Comparison of ENCODE assay signal across 8 mouse cellular contexts in the genomic region with DNA sequence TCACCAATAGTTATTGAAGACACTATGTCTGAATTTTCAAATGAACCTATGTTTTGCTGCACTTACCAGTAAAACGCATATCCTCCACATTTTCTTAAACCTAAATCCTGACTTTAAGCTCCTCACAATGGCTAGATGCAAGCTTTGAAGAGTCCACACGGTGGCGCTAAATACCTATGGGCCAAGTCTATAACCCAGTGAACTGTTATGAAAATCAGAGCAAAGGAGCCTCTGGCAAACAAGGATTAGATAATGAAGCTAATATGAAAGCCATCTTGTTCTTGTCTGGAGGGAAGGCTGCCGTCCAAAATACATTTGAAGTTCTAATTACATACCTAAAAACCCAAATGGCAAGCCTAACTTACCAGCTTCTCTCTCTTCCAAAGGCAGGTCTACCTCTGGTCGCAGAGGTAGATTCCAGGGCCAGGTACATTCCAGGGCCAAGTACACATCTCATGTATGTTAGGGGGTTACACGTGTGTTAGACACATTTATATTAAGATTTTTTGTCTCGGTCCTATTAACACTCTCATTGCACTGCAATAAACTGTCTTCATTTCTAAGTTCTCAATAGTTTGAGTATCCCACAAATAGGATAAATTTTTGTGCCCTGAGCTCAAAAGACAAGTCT. TPM values are rescaled to one million over a fixed set of nuclear protein-coding genes. Genes with fewer than 3 reads are reported as not detected.
A peak's percentile ranks its signal among the peaks of the same experiment; 100 is the strongest.
DNase-seq lines count a peak whose midpoint lies in the region; ATAC-seq lines count a peak whose summit lies in the region.

No protein-coding gene starts in this region.

- H3K9ac ChIP-seq in hindbrain, embryonic 15.5 days: no peak overlapping the region

- H3K27me3 ChIP-seq in hindbrain, embryonic 15.5 days: no peaks in the 10 kb centered on the region

- no peak overlapping the region for H3K4me3 ChIP-seq in hindbrain, embryonic 15.5 days
- no peak overlapping the region for H3K4me3 ChIP-seq in macrophage (ENCODE audit: inconsistent target)

- H3K27ac ChIP-seq in hindbrain, embryonic 15.5 days (replicated peaks): no peak overlapping the region
- H3K27ac ChIP-seq in macrophage: peak overlapping the region; percentile 54

- no peak overlapping the region for H3K4me2 ChIP-seq in hindbrain, embryonic 15.5 days

- DNase-seq in NIH3T3 (ENCODE audit: low read depth): peak; percentile 92
- peak; percentile 79 to 84 for DNase-seq in cerebellum, adult 18-20 months
- DNase-seq in layer of hippocampus, postnatal 36 days: peak; percentile 62 to 69
- peak; percentile 86 to 87 for DNase-seq in right cerebral cortex, adult 2 months (ENCODE audit: low spot score in 2 of 2)
- peak; percentile 36 to 81 for DNase-seq in urinary bladder, postnatal 4 days (ENCODE audit: low spot score in 2 of 2)

- H3K9me3 ChIP-seq in hindbrain, embryonic 15.5 days: no peaks in the 10 kb centered on the region

- H3K36me3 ChIP-seq in hindbrain, embryonic 15.5 days: no peaks in the 10 kb centered on the region
- no peaks in the 10 kb centered on the region for H3K36me3 ChIP-seq in macrophage (ENCODE audit: inconsistent target)

- H3K79me2 ChIP-seq in macrophage (ENCODE audit: inconsistent target): no peaks in the 10 kb centered on the region

- WGBS in hindbrain, embryonic 15.5 days: 35% methylated on average over 7 of the region's 7 CpGs
- WGBS in macrophage (ENCODE audit: missing documents): 46% methylated on average over 7 of the region's 7 CpGs

- no peaks in the 10 kb centered on the region for H3K4me1 ChIP-seq in hindbrain, embryonic 15.5 days (replicated peaks)

- peak; percentile 80 for ATAC-seq in frontal cortex, adult (ENCODE audit: low TSS enrichment)
- peak; percentile 87 for ATAC-seq in hindbrain, embryonic 15.5 days (ENCODE audit: low FRiP score, low read depth)

RNA-seq across cellular contexts. Expression of a gene that starts 32.2 kb away (rescaled TPM):
- polyA plus RNA-seq in hindbrain, embryonic 15.5 days (2015; fragmentation: Nextera tagmentation; extraction: Ambion mirVana): 7.9 and 8.2 TPM in 2 replicates
- total RNA-seq in layer of hippocampus, postnatal 36 days (2021): 10 to 100 TPM; 67.9 to 69.7 TPM
- 10 to 100 TPM in 18 of 26 experiments, 1 to 10 TPM in 8; 3.3 to 42.1 (median 18.5) TPM for total RNA-seq in macrophage (2018; cell fraction: chromatin; rRNA removed)
- 10 to 100 TPM; 11.4 to 32.5 (median 18.8) TPM for total RNA-seq in macrophage (2018; cell fraction: cytosol; rRNA removed)
- 10 to 100 TPM in 24 of 26 experiments, 1 to 10 TPM in 2; 7.5 to 47.5 (median 19.2) TPM for total RNA-seq in macrophage (2018; cell fraction: nucleus; rRNA removed)
- 10.9 to 16.7 TPM (median 15.7 TPM) in 3 replicates for polyA plus RNA-seq in macrophage (2018)
